Mouse (Mus musculus): ENCODE measurements around the gene Dpep1.

Dpep1 gene

GRCm38 (mm10) chr8:123250940-123251339, 64.9 kb downstream of the Dpep1 start:
- DNase-seq, result no peak

Measured in kidney, adult 9 months (tissue).